Mouse (Mus musculus) lung, postnatal 25 days (tissue): ENCODE results near the gene Ache.
"Not testable (repeated sequence)": the region's sequence is repeated elsewhere in the genome, so short reads cannot be mapped to it uniquely, and the experiment has no call there.

Experiments used
- DNase-seq: peaks from one replicate; pipeline ENCODE4 v3.0.0; 2022; ENCODE audit warnings: low spot score

Ache gene

DNA sequence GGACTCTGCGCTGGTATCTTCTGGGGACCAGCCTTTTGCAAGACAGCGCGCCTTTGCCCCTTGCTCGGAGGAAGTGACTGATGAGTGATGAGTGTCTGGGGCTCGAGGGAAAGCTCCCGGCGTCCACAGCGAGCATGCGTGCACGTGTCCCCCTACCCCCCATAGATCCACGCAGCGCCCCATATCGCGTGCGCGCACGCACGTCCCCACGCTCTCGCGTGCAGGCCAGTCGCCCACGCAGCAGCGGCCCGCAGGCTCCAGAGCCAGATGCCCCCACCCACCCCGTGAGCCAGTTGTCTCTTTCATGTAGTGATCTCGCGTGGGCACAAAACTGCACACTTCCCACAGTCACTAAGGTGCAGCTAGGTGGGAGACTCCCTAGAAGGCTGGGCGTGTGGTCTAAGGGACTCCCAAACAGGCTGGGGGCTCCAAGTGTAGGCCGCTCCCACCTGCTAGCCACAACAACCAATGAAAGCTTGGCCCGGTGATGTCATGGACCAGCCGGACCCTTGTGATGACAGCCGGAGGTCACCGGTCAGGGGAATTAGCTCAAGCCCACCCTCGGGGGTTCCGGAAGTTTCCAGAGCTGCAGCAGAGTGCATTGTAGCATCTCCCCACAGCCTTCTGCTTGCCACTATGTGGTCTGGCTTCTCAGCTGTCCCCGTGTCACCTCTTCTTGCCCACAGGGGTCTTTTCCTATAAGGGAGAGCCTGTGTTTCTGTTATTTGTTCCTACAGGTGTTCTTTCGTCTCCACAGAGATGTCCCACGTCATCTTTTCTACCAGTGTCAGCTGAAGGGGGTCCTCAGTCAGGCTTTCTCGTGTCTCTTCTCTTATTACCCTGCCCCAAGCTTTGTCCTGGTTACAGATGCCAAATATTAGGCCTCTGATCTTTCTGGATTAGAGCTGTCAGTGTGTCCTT lies at the start of gene Ache:
Ache (plus strand) TSS at position 488 of the 921 bp plus-strand sequence.
- DNase-seq, result no peak

- DNase-seq, result no peak
Observed at GRCm38 (mm10) chr5:137263897-137264720, 23.2 kb upstream of the Ache start.

DNA sequence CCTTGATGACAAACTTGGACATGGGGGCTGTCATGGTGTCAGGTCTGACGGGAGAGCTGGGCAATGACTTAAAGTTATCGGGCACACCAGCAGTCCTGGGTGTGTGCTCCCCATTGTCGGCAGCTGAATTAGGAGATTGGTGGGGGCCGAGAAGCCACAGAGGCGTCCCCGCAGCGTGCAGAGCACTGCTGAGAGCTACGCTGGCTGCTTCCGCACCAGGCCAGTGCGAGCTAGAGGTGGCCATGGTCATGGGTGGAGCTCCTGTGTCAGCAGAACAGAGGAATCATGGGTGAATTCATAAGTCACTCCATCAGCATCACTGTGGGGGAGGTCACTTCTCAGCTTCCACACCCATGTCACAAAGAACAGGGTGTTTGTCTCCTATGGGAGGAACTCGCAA lies 22.5 kb upstream of the Ache start:
- DNase-seq, result no peak

GRCm38 (mm10) chr5:137268131-137268910 lies 19.0 kb upstream of the Ache start:
- DNase-seq, result no peak

GRCm38 (mm10) chr5:137277360-137278342 lies 9.7 kb upstream of the Ache start:
- no peak for DNase-seq

GRCm38 (mm10) chr5:137284411-137284810 lies 2.9 kb upstream of the Ache start:
- not testable (repeated sequence) for DNase-seq

DNA sequence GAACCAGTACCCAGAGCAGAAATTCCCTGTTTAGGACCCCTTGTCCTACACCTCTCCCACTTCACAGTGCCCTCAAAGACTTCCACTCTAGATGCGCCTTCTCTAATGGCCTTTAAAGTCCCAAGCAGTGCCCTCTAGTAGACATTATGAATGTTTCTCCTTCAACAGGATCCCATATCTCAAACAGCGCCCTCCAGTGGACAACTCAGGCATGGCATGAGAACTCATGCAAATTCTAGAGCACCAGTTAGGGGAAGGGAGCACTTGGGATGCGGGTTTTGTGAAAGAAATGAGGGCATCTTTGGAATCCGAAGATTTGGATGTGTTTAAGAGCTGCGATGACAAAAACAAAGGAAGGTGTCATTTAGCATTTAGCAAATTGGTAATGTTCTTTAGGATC lies 2.3 kb upstream of the Ache start:
- DNase-seq, result no peak

DNA sequence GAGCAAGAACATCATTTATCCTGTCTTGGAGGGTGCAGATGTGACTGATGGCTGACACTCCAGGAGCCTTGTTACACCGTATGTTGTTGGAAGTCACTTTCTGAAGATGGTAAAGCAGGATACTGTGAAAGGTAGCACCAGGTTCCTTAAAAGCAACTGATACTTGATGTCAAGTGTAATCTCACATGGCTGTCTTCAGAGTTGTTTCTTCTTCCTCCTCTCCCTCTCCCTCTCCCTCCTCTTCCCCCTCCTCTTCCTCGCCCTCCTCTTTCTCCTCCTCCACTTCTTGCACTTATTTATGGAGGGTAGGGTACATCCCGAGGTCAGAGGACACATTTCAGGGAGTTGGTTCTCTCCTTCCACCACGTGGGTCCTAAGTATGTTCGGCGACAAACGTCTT lies 1.3 kb upstream of the Ache start:
- DNase-seq, result no peak

DNA sequence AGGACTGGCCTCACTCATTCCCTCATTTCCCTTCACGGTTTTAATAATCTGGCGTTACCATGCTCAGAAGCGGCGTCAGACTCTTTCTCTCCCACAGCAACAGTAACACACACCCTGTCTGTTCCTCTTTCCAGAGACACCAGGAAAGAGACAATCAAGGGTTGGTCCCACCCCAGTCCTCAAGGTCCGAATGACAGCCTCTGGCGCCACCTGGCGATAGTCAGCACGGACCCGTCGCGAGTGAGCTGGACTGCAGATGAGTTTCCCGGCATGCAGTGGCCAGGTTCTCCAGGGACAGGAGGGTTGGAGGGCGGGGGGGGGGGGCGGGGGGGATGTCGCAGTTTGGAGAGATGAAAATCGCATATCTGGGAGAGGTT lies 676 bp upstream of the Ache start:
- DNase-seq, result peak; percentile 89

DNA sequence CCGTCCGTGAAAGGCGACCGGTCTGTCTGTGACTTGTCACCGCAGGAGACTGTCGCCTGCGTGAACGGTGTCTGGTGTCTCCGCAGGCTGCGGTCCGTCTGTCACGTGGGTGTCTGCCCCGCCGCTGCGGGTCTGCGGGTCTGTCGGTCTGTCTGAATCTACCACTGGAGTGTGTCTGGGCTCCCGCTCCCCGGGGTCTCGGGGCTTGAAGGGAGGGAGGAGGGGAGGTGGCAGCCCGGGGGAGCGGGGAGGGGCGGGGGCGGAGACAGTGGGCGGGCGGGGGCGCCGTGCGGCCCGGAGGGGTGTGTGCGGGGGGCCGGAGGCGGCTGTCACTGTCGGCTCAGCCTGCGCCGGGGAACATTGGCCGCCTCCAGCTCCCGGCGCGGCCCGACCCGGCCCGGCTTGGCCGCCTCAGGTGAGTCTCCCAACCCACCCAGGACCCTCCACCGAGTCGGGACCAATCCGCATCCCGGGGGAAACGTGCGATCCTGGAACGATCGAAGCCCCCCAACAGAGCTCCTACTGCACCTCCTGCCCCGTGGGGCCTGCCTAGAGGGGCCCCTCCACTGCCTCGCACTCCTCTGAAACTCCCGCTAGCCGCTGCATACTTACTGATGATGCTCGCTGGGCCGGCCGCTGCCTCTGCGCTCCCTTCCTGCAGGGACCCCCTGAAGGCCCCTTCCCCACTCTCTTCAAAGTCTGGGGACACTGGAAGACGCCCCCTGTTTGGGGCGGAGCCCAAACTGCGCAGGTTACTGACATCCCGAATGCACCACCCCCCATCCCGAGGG lies 829 bp downstream of the Ache start:
- DNase-seq, result no peak

DNA sequence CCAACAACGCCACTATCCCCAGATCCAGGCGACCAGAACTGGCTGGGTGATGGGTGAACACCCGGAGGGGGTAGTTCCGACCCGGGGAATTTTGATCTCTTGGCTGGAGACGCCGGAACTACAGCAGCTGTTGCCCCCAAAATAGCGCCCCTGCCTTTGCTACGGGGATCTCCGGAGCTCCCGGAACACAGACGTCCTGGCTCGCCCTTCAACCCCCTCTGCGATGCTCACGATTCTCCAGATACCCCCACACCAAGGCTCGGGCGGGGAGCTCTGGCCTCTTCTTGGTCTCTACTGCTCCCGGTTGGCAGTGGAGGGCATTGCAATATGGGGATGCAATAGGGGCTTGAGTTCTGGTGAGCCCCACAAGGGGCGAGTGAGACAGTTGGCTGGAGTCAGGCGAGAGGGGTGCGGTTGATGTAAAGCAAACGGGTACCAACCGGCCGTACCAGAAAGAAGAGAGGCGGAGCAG lies 1.7 kb downstream of the Ache start:
- DNase-seq, result no peak

- no peak for DNase-seq
Observed at GRCm38 (mm10) chr5:137289591-137290365, 2.5 kb downstream of the Ache start.

DNA sequence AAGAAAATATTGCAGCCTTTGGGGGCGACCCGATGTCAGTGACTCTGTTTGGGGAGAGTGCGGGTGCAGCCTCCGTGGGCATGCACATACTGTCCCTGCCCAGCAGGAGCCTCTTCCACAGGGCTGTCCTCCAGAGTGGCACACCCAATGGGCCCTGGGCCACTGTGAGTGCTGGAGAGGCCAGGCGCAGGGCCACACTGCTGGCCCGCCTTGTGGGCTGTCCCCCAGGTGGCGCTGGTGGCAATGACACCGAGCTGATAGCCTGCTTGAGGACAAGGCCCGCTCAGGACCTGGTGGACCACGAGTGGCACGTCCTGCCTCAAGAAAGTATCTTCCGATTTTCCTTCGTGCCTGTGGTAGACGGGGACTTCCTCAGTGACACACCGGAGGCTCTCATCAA lies 3.4 kb downstream of the Ache start:
- peak; percentile 69 for DNase-seq

GRCm38 (mm10) chr5:137291381-137291926 lies 4.1 kb downstream of the Ache start:
- no peak for DNase-seq

DNA sequence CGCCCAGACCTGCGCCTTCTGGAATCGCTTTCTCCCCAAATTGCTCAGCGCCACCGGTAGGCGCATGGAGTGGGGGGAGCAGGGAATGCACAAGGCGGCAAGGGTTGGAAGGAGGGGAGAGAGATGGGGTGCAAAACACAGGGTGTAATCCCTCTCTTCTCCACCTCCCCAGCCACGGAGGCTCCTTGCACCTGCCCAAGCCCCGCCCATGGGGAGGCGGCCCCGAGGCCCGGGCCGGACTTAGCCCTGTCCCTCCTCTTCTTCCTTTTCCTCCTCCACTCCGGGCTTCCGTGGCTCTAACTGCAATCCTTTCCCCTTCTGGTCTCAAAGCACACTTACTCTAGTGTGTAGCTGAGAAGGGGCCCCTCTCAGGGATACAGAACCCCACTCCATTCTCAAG lies 6.0 kb downstream of the Ache start:
- DNase-seq, result peak; percentile 84

GRCm38 (mm10) chr5:137293839-137294743 lies 6.8 kb downstream of the Ache start, which contains the start of gene Ufsp1:
Gene Ufsp1 (plus strand): TSS chr5:137294629.
- peak; percentile 96 for DNase-seq

DNA sequence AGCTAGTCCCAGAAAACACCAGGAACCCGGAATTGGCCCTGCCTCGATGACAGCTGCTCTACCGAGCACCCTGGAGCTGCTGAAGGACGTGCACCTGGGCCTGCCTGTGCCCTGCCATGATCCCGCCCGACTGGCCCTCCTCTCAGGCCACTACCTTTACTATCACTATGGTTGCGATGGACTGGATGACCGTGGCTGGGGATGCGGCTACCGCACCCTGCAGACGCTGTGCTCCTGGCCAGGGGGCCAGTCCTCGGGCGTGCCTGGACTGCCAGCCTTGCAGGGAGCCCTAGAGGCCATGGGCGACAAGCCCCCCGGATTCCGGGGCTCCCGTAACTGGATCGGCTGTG lies 7.4 kb downstream of the Ache start:
- no peak for DNase-seq

DNA sequence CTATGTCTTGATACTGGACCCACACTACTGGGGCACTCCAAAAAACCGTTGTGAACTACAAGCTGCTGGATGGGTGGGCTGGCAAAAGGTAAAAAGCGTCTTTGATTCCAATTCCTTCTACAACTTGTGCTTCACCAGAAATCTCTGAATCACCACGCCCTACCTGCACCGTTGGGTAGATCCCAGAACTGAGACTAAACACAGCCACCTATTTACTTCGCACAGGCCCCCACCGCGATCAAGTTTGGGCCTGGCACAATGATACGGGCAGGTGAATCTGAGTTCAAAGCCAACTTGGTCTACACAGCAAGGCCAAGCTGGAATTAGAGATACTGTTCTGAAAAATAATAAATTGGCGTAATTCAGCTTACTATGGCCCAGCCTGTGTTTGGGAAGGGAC lies 8.0 kb downstream of the Ache start:
- no peak for DNase-seq
